Mouse (Mus musculus): ENCODE measurements around the gene Gjb5.

- TF ChIP-seq CTCF (IDR thresholded peaks at IDR 0.05; ENCODE audit: low read depth) = peak; percentile 89
- no peak for TF ChIP-seq EP300 (IDR thresholded peaks at IDR 0.05; ENCODE audit: low read depth)
Observed at GRCm38 (mm10) chr4:127324759-127325158, 33.2 kb downstream of the Gjb5 start.

Data from liver, postnatal 0 days (tissue).